Comparison of ENCODE assay signal across 7 mouse cellular contexts in genomic region chr8:54509221-54509721, GRCm38 (mm10). TPM values are rescaled to one million over a fixed set of nuclear protein-coding genes. Genes with fewer than 3 reads are reported as not detected.
A peak's percentile ranks its signal among the peaks of the same experiment; 100 is the strongest.
DNase-seq lines count a peak whose midpoint lies in the region; ATAC-seq and TF ChIP-seq lines count a peak whose summit lies in the region.

No protein-coding gene starts in this region.

- TF ChIP-seq POLR2A in CH12.LX (IDR thresholded peaks at IDR 0.05; ENCODE audit: low read depth, low read length): no peak
- no peak for TF ChIP-seq POLR2A in liver, adult 2 months (IDR thresholded peaks at IDR 0.05; ENCODE audit: extremely low read depth, insufficient read depth, low read length)

- dilution Hi-C loops in CH12.LX (cut with MboI; ENCODE audit: extremely low pct_ligation_motif_present, extremely low pct_unique_long_range_greater_than_20kb, low sequenced_read_pairs): no loop called here

- no peaks in the 10 kb centered on the region for H3K9me3 ChIP-seq in CH12.LX (replicated peaks; ENCODE audit: low read length)
- H3K9me3 ChIP-seq in kidney, postnatal 0 days (replicated peaks; ENCODE audit: low read length): no peaks in the 10 kb centered on the region

- DNase-seq in CH12.LX (ENCODE audit: extremely low read depth) (no peak), ZHBTc4 (ENCODE audit: low read depth, low spot score) (peak; percentile 22)
- DNase-seq in forelimb bud, embryonic 11.5 days (ENCODE audit: low read depth, low spot score): peak; percentile 24
- peak; percentile 27 for DNase-seq in kidney, postnatal 0 days (ENCODE audit: low spot score)
- DNase-seq in liver, adult 2 months (ENCODE audit: extremely low read depth, low read depth, low spot score): peak; percentile 17
- peak; percentile 59 for DNase-seq in retina, postnatal 1 day
- no peak for DNase-seq in ovary, postnatal 10 days (ENCODE audit: low spot score)

- in situ Hi-C loops in CH12.LX (cut with MboI; ENCODE audit: low pct_ligation_motif_present, low pct_unique_long_range_greater_than_20kb, low sequenced_read_pairs): loop anchor here (10.0 kb wide), 1 partner anchor 156 kb away; no protein-coding TSS in a partner anchor

- H3K27me3 ChIP-seq in CH12.LX (replicated peaks): no peaks in the 10 kb centered on the region
- H3K27me3 ChIP-seq in kidney, postnatal 0 days (ENCODE audit: insufficient read depth, low read length): no peaks in the 10 kb centered on the region
- no peaks in the 10 kb centered on the region for H3K27me3 ChIP-seq in liver, adult 2 months (ENCODE audit: control insufficient read depth, insufficient read depth, low read length)

- peak; percentile 13 for TF ChIP-seq RAD21 in CH12.LX (IDR thresholded peaks at IDR 0.05; ENCODE audit: low read depth, low read length)

- peak; percentile 65 for ATAC-seq in kidney, postnatal 0 days (replicated peaks; ENCODE audit: low FRiP score, low read depth)

- no peaks in the 10 kb centered on the region for H3K79me2 ChIP-seq in CH12.LX (replicated peaks; ENCODE audit: control insufficient read depth, extremely low read depth, insufficient read depth, poor library complexity, severe bottlenecking)
- H3K79me2 ChIP-seq in liver, adult 2 months (ENCODE audit: control insufficient read depth, insufficient read depth, low read length): no peaks in the 10 kb centered on the region

- no peak overlapping the region for H3K27ac ChIP-seq in CH12.LX (ENCODE audit: insufficient read depth, low read depth)
- H3K27ac ChIP-seq in kidney, postnatal 0 days: no peak overlapping the region
- no peak overlapping the region for H3K27ac ChIP-seq in liver, adult 2 months (replicated peaks; ENCODE audit: insufficient read depth, low read depth, low read length)

- no peaks in the 10 kb centered on the region for H3K4me1 ChIP-seq in CH12.LX (ENCODE audit: control insufficient read depth in 1 of 2, insufficient read depth in 2 of 2)
- 0 out of 2 replicates have a peak, but pooled peaks cover 2% of the 10 kb centered on the region for H3K4me1 ChIP-seq in kidney, postnatal 0 days (replicated peaks; ENCODE audit: insufficient read depth, low read length)
- H3K4me1 ChIP-seq in liver, adult 2 months (ENCODE audit: control insufficient read depth, insufficient read depth, low read length): peaks cover 2% of the 10 kb centered on the region

- TF ChIP-seq EP300 in CH12.LX (IDR thresholded peaks at IDR 0.05; ENCODE audit: low read length): no peak

- 3% methylated on average over 10 of the region's 10 CpGs for WGBS in kidney, postnatal 0 days
- 6% methylated on average over 10 of the region's 10 CpGs for WGBS in liver, adult 2 months

- no peaks in the 10 kb centered on the region for H3K36me3 ChIP-seq in CH12.LX (replicated peaks in 1 of 2; ENCODE audit: control insufficient read depth in 1 of 2, insufficient read depth in 1 of 2, low read length in 1 of 2)
- H3K36me3 ChIP-seq in kidney, postnatal 0 days (ENCODE audit: insufficient read depth, low read length): no peaks in the 10 kb centered on the region
- H3K36me3 ChIP-seq in liver, adult 2 months (ENCODE audit: control insufficient read depth, insufficient read depth, low read length): no peaks in the 10 kb centered on the region

- peak in 1 of 2 experiments; percentile 17; a peak in 1 of 4 replicates for TF ChIP-seq CTCF in CH12.LX (conservative IDR thresholded peaks at IDR 0.05 in 1 of 2, IDR thresholded peaks at IDR 0.05 in 1 of 2; ENCODE audit: low read depth in 2 of 2, low read length in 2 of 2)
- TF ChIP-seq CTCF in kidney, postnatal 0 days (IDR thresholded peaks at IDR 0.05; ENCODE audit: low read depth): peak; percentile 50; the same call in 1 of the 2 replicates
- TF ChIP-seq CTCF in liver, adult 2 months (IDR thresholded peaks at IDR 0.05; ENCODE audit: low read depth, low read length): no peak

- H3K4me2 ChIP-seq in CH12.LX (ENCODE audit: insufficient read depth, low read depth, poor library complexity, severe bottlenecking): peak overlapping the region; percentile 96
- peak overlapping the region; percentile 49 for H3K4me2 ChIP-seq in kidney, postnatal 0 days (ENCODE audit: low read length)

- no peak overlapping the region for H3K4me3 ChIP-seq in CH12.LX (replicated peaks in 1 of 3; ENCODE audit: low read depth in 2 of 3, low read length in 2 of 3, poor library complexity in 1 of 3)
- H3K4me3 ChIP-seq in kidney, postnatal 0 days (replicated peaks; ENCODE audit: low read depth, low read length): peak overlapping the region; percentile 16; the same call in 1 of the 2 replicates
- no peak overlapping the region for H3K4me3 ChIP-seq in liver, adult 2 months (ENCODE audit: insufficient read depth, low read depth, low read length)

- H3K9ac ChIP-seq in CH12.LX (ENCODE audit: insufficient read depth, low read depth): no peak overlapping the region
- H3K9ac ChIP-seq in kidney, postnatal 0 days (ENCODE audit: low read depth, low read length): no peak overlapping the region
- no peak overlapping the region for H3K9ac ChIP-seq in liver, adult 2 months (ENCODE audit: low read depth, low read length)

TF ChIP-seq in CH12.LX, 34 proteins besides CTCF, POLR2A, EP300 and RAD21:
- TF ChIP-seq POLR2AphosphoS2 (IDR thresholded peaks at IDR 0.05; ENCODE audit: low read depth, low read length) (no peak), CHD2 (IDR thresholded peaks at IDR 0.05; ENCODE audit: low read length) (no peak), ELF1 (IDR thresholded peaks at IDR 0.05; ENCODE audit: low read depth, low read length) (no peak), IRF4 (IDR thresholded peaks at IDR 0.05; ENCODE audit: low read depth, low read length) (no peak), ZKSCAN1 (IDR thresholded peaks at IDR 0.05; ENCODE audit: borderline replicate concordance, low read depth, low read length) (no peak), GABPA (IDR thresholded peaks at IDR 0.05; ENCODE audit: insufficient replicate concordance, low read depth, low read length) (no peak), CHD1 (IDR thresholded peaks at IDR 0.05; ENCODE audit: low read depth, low read length) (no peak), SMC3 (IDR thresholded peaks at IDR 0.05; ENCODE audit: low read depth, low read length) (no peak), E2F4 (IDR thresholded peaks at IDR 0.05; ENCODE audit: insufficient replicate concordance, low read depth, low read length) (no peak), PAX5 (IDR thresholded peaks at IDR 0.05; ENCODE audit: low read length) (no peak), HCFC1 (IDR thresholded peaks at IDR 0.05; ENCODE audit: low read depth, low read length) (no peak), USF1 (IDR thresholded peaks at IDR 0.05; ENCODE audit: low read depth, low read length) (no peak), KAT2A (IDR thresholded peaks at IDR 0.05; ENCODE audit: insufficient replicate concordance, low read length) (no peak), ZC3H11A (IDR thresholded peaks at IDR 0.05; ENCODE audit: low read depth, low read length) (no peak)

RNA-seq across cellular contexts. Expression of gene Asb5, which starts 20.1 kb away (rescaled TPM):
- total RNA-seq in CH12.LX (2012; rRNA removed) (not detected in 2 replicates), CH12.LX (2014; rRNA removed) (not detected in 2 replicates)
- polyA plus RNA-seq in CH12.LX (2012; ENCODE audit: insufficient read length, low read depth): 0.74 TPM in 1 of 2 replicates, not detected in the other
- 6.2 and 6.6 TPM in 2 replicates for polyA plus RNA-seq in kidney, postnatal 0 days (2015; fragmentation: Nextera tagmentation; extraction: Ambion mirVana)
- 0.09 and 0.40 TPM in 2 replicates for total RNA-seq in liver, adult 2 months (2014; rRNA removed)
- 0.38 and 0.83 TPM in 2 replicates for polyA plus RNA-seq in liver, adult 2 months (2012; rRNA removed)

RNA-seq across cellular contexts. Expression of gene Spcs3, which starts 20.5 kb away (rescaled TPM):
- total RNA-seq in CH12.LX (2012; rRNA removed) (89.4 and 97.8 TPM in 2 replicates), CH12.LX (2014; rRNA removed) (220 and 241 TPM in 2 replicates)
- 106 and 113 TPM in 2 replicates for polyA plus RNA-seq in CH12.LX (2012; ENCODE audit: insufficient read length, low read depth)
- 94.0 and 103 TPM in 2 replicates for polyA plus RNA-seq in kidney, postnatal 0 days (2015; fragmentation: Nextera tagmentation; extraction: Ambion mirVana)
- 82.3 and 83.2 TPM in 2 replicates for total RNA-seq in liver, adult 2 months (2014; rRNA removed)
- polyA plus RNA-seq in liver, adult 2 months (2012; rRNA removed): 13.5 TPM in 2 replicates

Comparison
In these comparisons a context has a peak if more than half of its experiments do, and no peak if none do; other contexts are left out.
1. DNase-seq: peak in ZHBTc4 (single experiment), forelimb bud, embryonic 11.5 days (single experiment), kidney, postnatal 0 days (single experiment), liver, adult 2 months (single experiment) and retina, postnatal 1 day (single experiment); none in CH12.LX (single experiment) and ovary, postnatal 10 days (single experiment).